Mouse (Mus musculus): ENCODE measurements around the gene Gm14399. TPM values are rescaled to one million over a fixed set of nuclear protein-coding genes. Genes with fewer than 3 reads are reported as not detected.

The Gm14399 gene
- polyA plus RNA-seq (2014; fragmentation: Illumina TruSeq; extraction: RNeasy Lipid Tissue Mini Kit (QIAGEN cat#74804); ENCODE audit: low read depth, low replicate concordance), result 9.9 TPM

DNA sequence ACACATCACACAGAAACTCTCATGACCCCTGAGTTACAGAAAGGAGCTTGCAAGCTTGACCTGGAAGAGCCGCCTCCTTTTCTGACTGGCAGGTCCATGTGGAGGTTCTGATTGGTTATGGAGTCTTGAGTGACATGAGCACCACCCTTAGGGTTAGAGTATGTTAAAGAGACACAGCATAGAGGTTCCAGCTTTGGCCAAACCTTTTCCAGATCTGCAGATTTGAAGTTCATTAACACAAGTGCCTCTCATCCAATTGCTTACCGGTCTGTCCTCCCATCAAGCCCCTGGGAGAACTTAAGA lies at the start of gene Gm14399:
TSS of gene Gm14399 (minus strand) at position 20 of the 303 bp plus-strand sequence.

GRCm38 (mm10) chr2:175175401-175176180 lies 33.8 kb upstream of the Gm14399 start, which contains the start of gene Gm14443:
Gene Gm14443, minus strand, starts transcription at chr2:175175871.

Other genes starting within 250 kb of the Gm14399 start
- gene Gm14444, start 131.8 kb downstream of the Gm14399 start, polyA plus RNA-seq (2014; fragmentation: Illumina TruSeq; extraction: RNeasy Lipid Tissue Mini Kit (QIAGEN cat#74804); ENCODE audit: low read depth, low replicate concordance), result not detected
- not detected for gene Gm14393, start 74.2 kb downstream of the Gm14399 start, polyA plus RNA-seq (2014; fragmentation: Illumina TruSeq; extraction: RNeasy Lipid Tissue Mini Kit (QIAGEN cat#74804); ENCODE audit: low read depth, low replicate concordance)
- 0.24 TPM for gene Gm14443, start 33.9 kb upstream of the Gm14399 start, polyA plus RNA-seq (2014; fragmentation: Illumina TruSeq; extraction: RNeasy Lipid Tissue Mini Kit (QIAGEN cat#74804); ENCODE audit: low read depth, low replicate concordance)
- 16.4 TPM for gene Gm14391, start 64.9 kb upstream of the Gm14399 start, polyA plus RNA-seq (2014; fragmentation: Illumina TruSeq; extraction: RNeasy Lipid Tissue Mini Kit (QIAGEN cat#74804); ENCODE audit: low read depth, low replicate concordance)
- gene Gm14440, start 133.1 kb upstream of the Gm14399 start, polyA plus RNA-seq (2014; fragmentation: Illumina TruSeq; extraction: RNeasy Lipid Tissue Mini Kit (QIAGEN cat#74804); ENCODE audit: low read depth, low replicate concordance), result 15.1 TPM
- gene Gm4631, start 196.2 kb upstream of the Gm14399 start, polyA plus RNA-seq (2014; fragmentation: Illumina TruSeq; extraction: RNeasy Lipid Tissue Mini Kit (QIAGEN cat#74804); ENCODE audit: low read depth, low replicate concordance), result 30.6 TPM
- 11.7 TPM for gene Zfp968, start 230.4 kb upstream of the Gm14399 start, polyA plus RNA-seq (2014; fragmentation: Illumina TruSeq; extraction: RNeasy Lipid Tissue Mini Kit (QIAGEN cat#74804); ENCODE audit: low read depth, low replicate concordance)

Measured in liver, adult 10 weeks (tissue).